Mouse (Mus musculus) heart, embryonic 14.5 days (tissue): ENCODE data around the gene Pi4k2b. TPM values are rescaled to one million over a fixed set of nuclear protein-coding genes. Genes with fewer than 3 reads are reported as not detected.
A peak's percentile ranks its signal among the peaks of the same experiment; 100 is the strongest.
"Not testable (repeated sequence)": the region's sequence is repeated elsewhere in the genome, so short reads cannot be mapped to it uniquely, and the experiment has no call there.

ENCODE experiments used
- ATAC-seq: fragments of 200-750 bp; cut with Nextera tagmentation; 2 replicates; pipeline ENCODE4 v1.8.0; 2017; ENCODE audit warnings: low read depth, moderate TSS enrichment; ENCODE audit not compliant: insufficient number of reproducible peaks, insufficient read depth, low FRiP score
- H3K27ac ChIP-seq, 2 experiments: fragments of 200-500 bp in 1 of 2; fragments of 300-500 bp in 1 of 2; sonication (generic) in 1 of 2; replicated peaks in 1 of 2; 2 replicates each; pipeline ENCODE4 v1.5.1; 2012 to 2014; ENCODE audit warnings: low read depth in 2 of 2, low read length in 2 of 2, control low read depth in 1 of 2, mild to moderate bottlenecking in 1 of 2, mixed read lengths in 1 of 2; ENCODE audit not compliant: control insufficient read depth in 1 of 2, insufficient read depth in 1 of 2
- H3K27me3 ChIP-seq: fragments of 300-500 bp; sonication (generic); 2 replicates; pipeline ENCODE4 v1.6.1; 2014; ENCODE audit warnings: mild to moderate bottlenecking, low read length, control low read depth; ENCODE audit not compliant: control insufficient read depth, insufficient read depth
- H3K36me3 ChIP-seq: fragments of 300-500 bp; sonication (generic); 2 replicates; pipeline ENCODE4 v1.6.1; 2014; ENCODE audit warnings: mild to moderate bottlenecking, control low read depth, low read length, mixed read lengths; ENCODE audit not compliant: control insufficient read depth, insufficient read depth
- H3K4me1 ChIP-seq, 2 experiments: fragments of 200-500 bp in 1 of 2; fragments of 300-500 bp in 1 of 2; sonication (generic) in 1 of 2; 2 replicates each; pipeline ENCODE4 v1.6.1; 2012 to 2014; ENCODE audit warnings: low read length in 2 of 2, control low read depth in 1 of 2, mixed read lengths in 1 of 2; ENCODE audit not compliant: control insufficient read depth in 2 of 2, insufficient read depth in 2 of 2
- H3K4me2 ChIP-seq: fragments of 300-500 bp; sonication (generic); 2 replicates; pipeline ENCODE4 v1.6.1; 2014; ENCODE audit warnings: mild to moderate bottlenecking, low read length
- H3K4me3 ChIP-seq, 2 experiments: fragments of 200-500 bp in 1 of 2; fragments of 300-500 bp in 1 of 2; sonication (generic) in 1 of 2; 2 replicates each; pipeline ENCODE4 v1.5.1; 2012 to 2014; ENCODE audit warnings: low read length in 2 of 2, mild to moderate bottlenecking in 2 of 2, control low read depth in 1 of 2, low read depth in 1 of 2, moderate library complexity in 1 of 2; ENCODE audit not compliant: control insufficient read depth in 1 of 2, insufficient read depth in 1 of 2
- H3K9ac ChIP-seq: fragments of 300-500 bp; sonication (generic); 2 replicates; pipeline ENCODE4 v1.6.1; 2014; ENCODE audit warnings: mild to moderate bottlenecking, low read length
- H3K9me3 ChIP-seq: fragments of 300-500 bp; sonication (generic); 2 replicates; pipeline ENCODE4 v1.6.1; 2016; ENCODE audit warnings: low read length, control low read depth; ENCODE audit not compliant: control insufficient read depth
- WGBS: fragments of 180-500 bp; shearing (Covaris S2); extraction: QIAGEN DNeasy Blood & Tissue Kit; methylation state at CpG from one replicate; pipeline ENCODE4 v1.1.7; 2014; 5-methylcytosine and 5-hydroxymethylcytosine counted together
- polyA plus RNA-seq: library from polyadenylated mRNA; unstranded; fragments of >200 nt; fragmentation: Nextera tagmentation; extraction: Ambion mirVana; gene quantifications from 2 replicates; pipeline ENCODE4 v1.2.1, GENCODE M21; 2014

Gene Pi4k2b
- polyA plus RNA-seq, result 8.2 and 9.5 TPM in 2 replicates

GRCm38 (mm10) chr5:52741391-52742111 lies at the start of gene Pi4k2b:
TSS of gene Pi4k2b (plus strand) at chr5:52741574.
- no peaks in the 10 kb centered on the region for H3K27me3 ChIP-seq
- peak within 1 kb of the TSS; percentile 86 to 100 for H3K4me3 ChIP-seq
- H3K4me2 ChIP-seq, result peak within 1 kb of the TSS; percentile 68
- peak; percentile 83 for ATAC-seq
- no peaks in the 10 kb centered on the region for H3K9me3 ChIP-seq
- peaks cover 0 to 8% of the 10 kb centered on the region in 2 experiments; a peak in 2 of 4 replicates for H3K4me1 ChIP-seq
- under 1% methylated on average over 67 of the region's 75 CpGs for WGBS
- peak within 1 kb of the TSS; percentile 89 for H3K9ac ChIP-seq
- peak within 1 kb of the TSS; percentile 84 to 85 for H3K27ac ChIP-seq
- no peaks in the 10 kb centered on the region for H3K36me3 ChIP-seq

- H3K27ac ChIP-seq, result no peak overlapping the region
- 86% methylated on average over 1 of the region's 1 CpGs for WGBS
- ATAC-seq, result no peak
- no peaks in the 10 kb centered on the region for H3K27me3 ChIP-seq
- no peak overlapping the region for H3K4me2 ChIP-seq
- H3K36me3 ChIP-seq, result no peaks in the 10 kb centered on the region
- no peak overlapping the region for H3K9ac ChIP-seq
- no peak overlapping the region for H3K4me3 ChIP-seq
- H3K9me3 ChIP-seq, result 0 out of 2 replicates have a peak, but pooled peaks cover 4% of the 10 kb centered on the region
- no peaks in the 10 kb centered on the region for H3K4me1 ChIP-seq
These were observed 44.1 kb upstream of the Pi4k2b start for GRCm38 (mm10) chr5:52697291-52697690.

- H3K9ac ChIP-seq, H3K27me3 ChIP-seq, ATAC-seq, H3K36me3 ChIP-seq, H3K27ac ChIP-seq, H3K4me3 ChIP-seq, H3K9me3 ChIP-seq, H3K4me1 ChIP-seq, H3K4me2 ChIP-seq: not testable (repeated sequence)
- WGBS, result 79% methylated on average over 7 of the region's 7 CpGs
These were observed 43.4 kb upstream of the Pi4k2b start for GRCm38 (mm10) chr5:52697882-52698440.

- H3K27ac ChIP-seq, result no peak overlapping the region
- H3K27me3 ChIP-seq, result no peaks in the 10 kb centered on the region
- ATAC-seq, result no peak
- 0 out of 2 replicates have a peak, but pooled peaks cover 4% of the 10 kb centered on the region for H3K9me3 ChIP-seq
- WGBS, result 63% methylated on average over 4 of the region's 4 CpGs
- H3K36me3 ChIP-seq, result no peaks in the 10 kb centered on the region
- no peak overlapping the region for H3K4me2 ChIP-seq
- H3K9ac ChIP-seq, result no peak overlapping the region
- H3K4me1 ChIP-seq, result no peaks in the 10 kb centered on the region
- no peak overlapping the region for H3K4me3 ChIP-seq
These were observed 36.8 kb upstream of the Pi4k2b start for GRCm38 (mm10) chr5:52704562-52704961.

- no peaks in the 10 kb centered on the region for H3K9me3 ChIP-seq
- no peak overlapping the region for H3K4me3 ChIP-seq
- no peak overlapping the region for H3K27ac ChIP-seq
- no peaks in the 10 kb centered on the region for H3K36me3 ChIP-seq
- H3K9ac ChIP-seq, result no peak overlapping the region
- H3K4me1 ChIP-seq, result no peaks in the 10 kb centered on the region
- no peak for ATAC-seq
- H3K4me2 ChIP-seq, result no peak overlapping the region
- H3K27me3 ChIP-seq, result no peaks in the 10 kb centered on the region
These were observed 28.7 kb upstream of the Pi4k2b start for GRCm38 (mm10) chr5:52712704-52713103.

- no peaks in the 10 kb centered on the region for H3K36me3 ChIP-seq
- no peaks in the 10 kb centered on the region for H3K4me1 ChIP-seq
- H3K9me3 ChIP-seq, result no peaks in the 10 kb centered on the region
- no peak overlapping the region for H3K9ac ChIP-seq
- WGBS, result 70% methylated on average over 5 of the region's 5 CpGs
- no peaks in the 10 kb centered on the region for H3K27me3 ChIP-seq
- no peak overlapping the region for H3K27ac ChIP-seq
- no peak overlapping the region for H3K4me2 ChIP-seq
- no peak overlapping the region for H3K4me3 ChIP-seq
- no peak for ATAC-seq
These were observed 24.5 kb upstream of the Pi4k2b start for GRCm38 (mm10) chr5:52716742-52717448.

- Histone ChIP-seq H3K9ac (no peak overlapping the region), H3K36me3 (no peaks in the 10 kb centered on the region), H3K9me3 (no peaks in the 10 kb centered on the region), H3K4me2 (no peak overlapping the region), H3K4me1 (no peaks in the 10 kb centered on the region), H3K4me3 (no peak overlapping the region), H3K27me3 (no peaks in the 10 kb centered on the region), H3K27ac (no peak overlapping the region)
- no peak for ATAC-seq
- 79% methylated on average over 8 of the region's 8 CpGs for WGBS
These were observed 20.4 kb upstream of the Pi4k2b start for GRCm38 (mm10) chr5:52721003-52721402.
